Comparison of ENCODE assay signal across 8 mouse cellular contexts in genomic region chr7:112679513-112680245, GRCm38 (mm10). TPM values are rescaled to one million over a fixed set of nuclear protein-coding genes. Genes with fewer than 3 reads are reported as not detected.
DNase-seq lines count a peak whose midpoint lies in the region; TF ChIP-seq lines count a peak whose summit lies in the region.

No protein-coding gene starts in this region.

- peak overlapping the region; percentile 96 for H3K4me3 ChIP-seq in E14TG2a.4 (replicated peaks; ENCODE audit: low read length)
- peak overlapping the region; percentile 96 for H3K4me3 ChIP-seq in embryonic fibroblast, embryonic 13.5 days (ENCODE audit: insufficient read depth, low read length)
- H3K4me3 ChIP-seq in heart, embryonic 10.5 days, result peak overlapping the region; percentile 94

- H3K4me1 ChIP-seq in E14TG2a.4 (replicated peaks; ENCODE audit: low read depth, low read length), result peaks cover 52% of the 10 kb centered on the region
- peaks cover 17% of the 10 kb centered on the region for H3K4me1 ChIP-seq in embryonic fibroblast, embryonic 13.5 days (ENCODE audit: control insufficient read depth, insufficient read depth, low read length)
- peaks cover 41% of the 10 kb centered on the region for H3K4me1 ChIP-seq in heart, embryonic 10.5 days

- H3K27me3 ChIP-seq in E14TG2a.4 (ENCODE audit: insufficient read depth, low read length), result peaks cover 26% of the 10 kb centered on the region
- no peaks in the 10 kb centered on the region for H3K27me3 ChIP-seq in heart, embryonic 10.5 days (ENCODE audit: insufficient read depth, poor library complexity, severe bottlenecking)

- H3K9me3 ChIP-seq in E14TG2a.4 (ENCODE audit: low read length), result peaks cover 5% of the 10 kb centered on the region
- H3K9me3 ChIP-seq in heart, embryonic 10.5 days, result no peaks in the 10 kb centered on the region

- 1% methylated on average over 88 of the region's 95 CpGs for WGBS in heart, embryonic 10.5 days

- TF ChIP-seq CTCF in E14TG2a.4 (conservative IDR thresholded peaks at IDR 0.05; ENCODE audit: low read length), result no peak
- TF ChIP-seq CTCF in embryonic fibroblast, embryonic 13.5 days (IDR thresholded peaks at IDR 0.05; ENCODE audit: borderline replicate concordance, insufficient read depth, low read length), result no peak

- peaks cover 7% of the 10 kb centered on the region; the same call in 1 of the 2 replicates for H3K36me3 ChIP-seq in E14TG2a.4 (ENCODE audit: insufficient read depth, low read length)
- H3K36me3 ChIP-seq in heart, embryonic 10.5 days, result no peaks in the 10 kb centered on the region

- peak; percentile 27; the same call in 1 of the 2 replicates for TF ChIP-seq POLR2A in embryonic fibroblast, embryonic 13.5 days (IDR thresholded peaks at IDR 0.05; ENCODE audit: low read depth, low read length)

- H3K27ac ChIP-seq in embryonic fibroblast, embryonic 13.5 days (ENCODE audit: insufficient read depth, low read length), result peak overlapping the region; percentile 96
- peak overlapping the region; percentile 100 for H3K27ac ChIP-seq in heart, embryonic 10.5 days

- peak; percentile 84 to 86 for DNase-seq in adrenal gland, postnatal 36 days
- DNase-seq in heart, embryonic 10.5 days (ENCODE audit: low spot score), result peak; percentile 87
- peak; percentile 82 for DNase-seq in kidney, adult 9 months
- DNase-seq in liver, result peak; percentile 36
- peak; percentile 82 for DNase-seq in neural tube, embryonic 10.5 days (ENCODE audit: extremely low spot score, low spot score)
- DNase-seq in urinary bladder, postnatal 25 days (ENCODE audit: low spot score), result peak; percentile 53

RNA-seq across cellular contexts. Expression of gene Tead1, which starts 0.6 kb away (rescaled TPM):
- total RNA-seq in adrenal gland, postnatal 36 days (2021), result 100 to 1,000 TPM in 1 of 2 experiments, 10 to 100 TPM in 1; 78.8 to 119 TPM
- 209 and 224 TPM in 2 replicates for polyA plus RNA-seq in embryonic fibroblast, embryonic 13.5 days (2011; ENCODE audit: insufficient read length, low read depth, missing spikeins)
- 19.7 and 27.2 TPM in 2 replicates for polyA plus RNA-seq in heart, embryonic 10.5 days (2016; fragmentation: Nextera tagmentation; extraction: Ambion mirVana)

Comparison
In these comparisons a context has a peak if more than half of its experiments do, and no peak if none do; other contexts are left out.
1. Peak in every context shown above with its lines: DNase-seq, H3K4me3 ChIP-seq and H3K27ac ChIP-seq.
2. DNase-seq: peak in every context shown above with its lines; median percentile 87 in heart, embryonic 10.5 days; 85 in adrenal gland, postnatal 36 days; 82 in kidney, adult 9 months; 82 in neural tube, embryonic 10.5 days; 53 in urinary bladder, postnatal 25 days; 36 in liver.